Mouse (Mus musculus): ENCODE results near the gene Susd4. TPM values are rescaled to one million over a fixed set of nuclear protein-coding genes. Genes with fewer than 3 reads are reported as not detected.
A peak's percentile ranks its signal among the peaks of the same experiment; 100 is the strongest.

Gene Susd4
- polyA plus RNA-seq, 1 experiment, result not detected

DNA sequence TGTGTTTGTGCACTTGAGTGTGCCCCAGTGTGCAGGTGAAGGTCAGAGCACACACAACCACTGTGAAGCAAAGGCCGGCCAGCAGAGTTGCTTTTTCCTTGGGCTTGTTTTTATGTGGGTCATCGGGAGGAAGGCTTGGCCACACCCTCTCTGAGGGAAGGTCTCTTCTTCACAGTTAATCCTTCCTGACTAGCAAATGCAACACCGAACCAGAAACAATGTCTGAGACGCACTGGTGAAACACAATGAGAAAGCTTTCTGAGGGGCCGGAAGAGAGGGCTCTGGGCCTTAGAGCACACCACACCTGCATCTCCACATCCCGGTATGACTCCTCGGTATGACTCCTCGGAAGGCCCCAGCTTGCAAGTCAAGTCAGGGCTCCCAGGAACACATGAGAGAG, 12.4 kb upstream of the Susd4 start:
- H3K4me3 ChIP-seq (replicated peaks), result no peak overlapping the region
- no peaks in the 10 kb centered on the region for H3K36me3 ChIP-seq (ENCODE audit: control insufficient read depth)
- no peaks in the 10 kb centered on the region; the same call in 1 of the 2 replicates for H3K9me3 ChIP-seq (ENCODE audit: control insufficient read depth, low read length)
- TF ChIP-seq GATA1 (IDR thresholded peaks at IDR 0.05; ENCODE audit: low read length), result no peak
- no peak for TF ChIP-seq TAL1 (IDR thresholded peaks at IDR 0.05; ENCODE audit: low read length)
- H3K4me1 ChIP-seq (ENCODE audit: control insufficient read depth), result no peaks in the 10 kb centered on the region
- H3K27me3 ChIP-seq (ENCODE audit: control insufficient read depth), result no peaks in the 10 kb centered on the region

DNA sequence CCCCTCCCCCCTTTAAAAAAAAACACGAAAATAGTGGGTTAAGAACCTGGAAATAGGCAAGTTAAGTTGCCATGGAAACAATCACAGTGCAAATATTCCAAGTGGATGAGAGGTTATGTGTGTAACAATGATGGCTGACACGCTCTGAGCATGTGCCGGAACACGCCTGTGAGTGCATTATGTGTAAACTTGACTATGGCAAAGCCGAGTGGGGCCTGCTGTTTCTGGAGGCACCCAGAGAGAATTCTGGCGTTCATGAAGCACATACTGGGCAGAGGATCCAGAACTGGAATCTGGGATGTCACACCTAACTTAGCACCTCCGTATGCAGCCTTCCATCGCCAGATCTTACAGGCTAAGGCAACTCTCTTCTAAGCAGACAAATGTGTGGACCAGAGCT, 10.0 kb upstream of the Susd4 start:
- Histone ChIP-seq H3K4me3 (replicated peaks) (no peak overlapping the region), H3K36me3 (ENCODE audit: control insufficient read depth) (no peaks in the 10 kb centered on the region), H3K4me1 (ENCODE audit: control insufficient read depth) (no peaks in the 10 kb centered on the region), H3K27me3 (ENCODE audit: control insufficient read depth) (no peaks in the 10 kb centered on the region), H3K9me3 (ENCODE audit: control insufficient read depth, low read length) (no peaks in the 10 kb centered on the region; the same call in 1 of the 2 replicates)
- no peak for TF ChIP-seq GATA1 (IDR thresholded peaks at IDR 0.05; ENCODE audit: low read length)
- no peak for TF ChIP-seq TAL1 (IDR thresholded peaks at IDR 0.05; ENCODE audit: low read length)

DNA sequence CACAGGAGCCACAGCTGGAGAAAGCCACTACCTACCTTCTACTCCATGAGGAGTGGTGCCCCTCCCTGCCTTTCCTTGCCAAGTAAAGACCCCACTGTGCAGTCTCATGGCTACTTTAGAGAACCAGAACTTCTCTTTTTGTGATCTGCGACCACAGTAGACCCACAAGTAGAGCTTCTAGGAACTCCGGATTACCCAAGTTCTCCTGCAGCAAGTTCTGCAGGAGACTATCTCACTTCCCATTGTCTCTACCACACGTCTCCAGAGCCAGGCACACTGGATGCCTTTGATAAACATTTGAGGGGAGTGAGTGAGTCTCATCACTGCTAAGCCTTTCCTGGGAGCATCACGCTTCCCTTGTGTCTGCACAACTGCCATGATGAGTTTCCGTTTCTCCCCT, 8.8 kb upstream of the Susd4 start:
- no peaks in the 10 kb centered on the region for H3K9me3 ChIP-seq (ENCODE audit: control insufficient read depth, low read length)
- no peak for TF ChIP-seq TAL1 (IDR thresholded peaks at IDR 0.05; ENCODE audit: low read length)
- TF ChIP-seq GATA1 (IDR thresholded peaks at IDR 0.05; ENCODE audit: low read length), result no peak
- H3K27me3 ChIP-seq (ENCODE audit: control insufficient read depth), result no peaks in the 10 kb centered on the region
- H3K4me3 ChIP-seq (replicated peaks), result no peak overlapping the region
- H3K36me3 ChIP-seq (ENCODE audit: control insufficient read depth), result no peaks in the 10 kb centered on the region
- no peaks in the 10 kb centered on the region for H3K4me1 ChIP-seq (ENCODE audit: control insufficient read depth)

DNA sequence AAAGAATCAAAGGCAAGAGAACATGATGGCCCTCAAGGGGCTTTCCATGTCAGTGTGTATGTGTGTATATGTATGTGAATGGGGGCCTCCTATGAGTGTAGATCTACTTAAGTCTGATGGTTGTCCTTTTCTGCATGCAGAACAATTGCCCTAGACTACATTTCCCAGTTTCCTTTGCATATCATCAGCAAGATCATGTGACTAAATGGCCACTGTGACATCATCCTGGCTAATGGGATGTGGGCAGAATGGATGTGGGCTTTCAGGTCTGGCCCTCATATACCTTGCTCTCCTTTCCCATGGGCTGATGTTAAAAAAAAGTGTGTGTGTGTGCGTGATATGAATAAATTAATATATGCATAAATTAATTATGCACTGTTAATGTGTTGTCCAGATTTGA, 4.9 kb upstream of the Susd4 start:
- Histone ChIP-seq H3K4me1 (ENCODE audit: control insufficient read depth) (peaks cover 3% of the 10 kb centered on the region; the same call in 1 of the 2 replicates), H3K27me3 (ENCODE audit: control insufficient read depth) (peaks cover 9% of the 10 kb centered on the region), H3K4me3 (replicated peaks) (no peak overlapping the region), H3K36me3 (ENCODE audit: control insufficient read depth) (no peaks in the 10 kb centered on the region), H3K9me3 (ENCODE audit: control insufficient read depth, low read length) (peaks cover 2% of the 10 kb centered on the region; the same call in 1 of the 2 replicates)
- TF ChIP-seq TAL1 (IDR thresholded peaks at IDR 0.05; ENCODE audit: low read length), result no peak
- TF ChIP-seq GATA1 (IDR thresholded peaks at IDR 0.05; ENCODE audit: low read length), result no peak

DNA sequence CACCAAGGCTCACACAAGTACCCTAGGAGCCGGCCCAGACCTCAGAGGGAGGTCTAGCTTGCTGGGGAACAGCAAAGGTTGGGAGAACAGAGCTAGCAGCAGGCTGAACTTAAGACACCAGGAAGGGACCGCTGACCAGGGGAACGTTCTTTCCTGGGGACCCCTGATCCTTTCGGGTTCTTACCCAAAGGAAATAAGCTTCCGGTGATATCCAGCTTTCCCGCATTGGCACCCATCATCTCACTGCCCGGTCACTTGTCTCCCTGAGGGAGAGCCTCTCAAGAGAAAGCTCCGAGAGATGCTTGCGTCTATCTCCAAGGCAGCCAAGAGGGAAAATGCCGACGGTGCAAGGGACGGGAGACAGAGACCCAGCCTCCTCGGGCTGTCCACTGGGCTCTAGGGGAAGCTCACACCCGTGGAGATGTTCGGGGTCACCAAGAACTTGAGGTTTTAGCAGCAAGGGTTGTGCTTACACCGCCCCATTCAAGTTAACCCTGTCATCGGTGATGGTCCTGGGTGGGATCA, 407 bp upstream of the Susd4 start:
- peaks cover 29% of the 10 kb centered on the region for H3K27me3 ChIP-seq (ENCODE audit: control insufficient read depth)
- H3K9me3 ChIP-seq (ENCODE audit: control insufficient read depth, low read length), result peaks cover 2% of the 10 kb centered on the region; the same call in 1 of the 2 replicates
- peaks cover 3% of the 10 kb centered on the region; the same call in 1 of the 2 replicates for H3K4me1 ChIP-seq (ENCODE audit: control insufficient read depth)
- peak overlapping the region; percentile 40 for H3K4me3 ChIP-seq (replicated peaks)
- no peak for TF ChIP-seq GATA1 (IDR thresholded peaks at IDR 0.05; ENCODE audit: low read length)
- TF ChIP-seq TAL1 (IDR thresholded peaks at IDR 0.05; ENCODE audit: low read length), result no peak
- H3K36me3 ChIP-seq (ENCODE audit: control insufficient read depth), result no peaks in the 10 kb centered on the region

DNA sequence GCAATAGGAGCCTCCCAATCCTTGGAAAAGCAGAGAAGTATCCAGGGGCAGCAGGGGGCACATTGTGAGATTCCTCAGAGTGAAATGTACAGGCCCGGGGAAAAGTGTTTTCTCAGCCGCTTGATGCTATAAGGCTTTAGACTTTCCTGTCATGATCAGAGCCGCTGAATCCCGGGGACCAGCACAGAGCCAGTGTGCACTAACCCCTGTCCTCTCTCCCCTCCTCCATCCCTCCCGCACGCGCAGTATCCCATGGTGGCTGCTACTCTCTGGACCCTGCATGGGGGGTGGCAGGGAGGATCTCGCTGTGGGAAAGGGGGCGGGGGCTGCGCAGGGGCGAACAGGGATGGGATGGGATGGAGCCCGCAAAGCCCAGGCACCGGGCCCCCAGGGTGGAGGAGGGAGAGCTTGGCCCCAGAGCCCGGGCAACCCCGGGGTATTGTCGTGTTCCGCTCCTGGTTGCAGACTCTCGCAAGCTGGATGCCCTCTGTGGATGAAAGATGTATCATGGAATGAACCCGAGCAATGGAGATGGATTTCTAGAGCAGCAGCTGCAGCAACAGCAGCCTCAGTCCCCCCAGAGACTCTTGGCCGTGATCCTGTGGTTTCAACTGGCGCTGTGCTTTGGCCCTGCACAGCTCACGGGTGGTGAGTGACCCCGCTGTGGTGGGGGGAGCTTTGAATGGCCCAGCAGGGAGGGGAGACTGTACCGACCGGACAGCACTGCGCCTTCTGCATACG, 1.1 kb downstream of the Susd4 start:
- peaks cover 2% of the 10 kb centered on the region; the same call in 1 of the 2 replicates for H3K9me3 ChIP-seq (ENCODE audit: control insufficient read depth, low read length)
- no peak overlapping the region for H3K4me3 ChIP-seq (replicated peaks)
- peaks cover 29% of the 10 kb centered on the region for H3K27me3 ChIP-seq (ENCODE audit: control insufficient read depth)
- TF ChIP-seq TAL1 (IDR thresholded peaks at IDR 0.05; ENCODE audit: low read length) (no peak), GATA1 (IDR thresholded peaks at IDR 0.05; ENCODE audit: low read length) (no peak)
- H3K36me3 ChIP-seq (ENCODE audit: control insufficient read depth), result no peaks in the 10 kb centered on the region
- H3K4me1 ChIP-seq (ENCODE audit: control insufficient read depth), result peaks cover 3% of the 10 kb centered on the region; the same call in 1 of the 2 replicates

DNA sequence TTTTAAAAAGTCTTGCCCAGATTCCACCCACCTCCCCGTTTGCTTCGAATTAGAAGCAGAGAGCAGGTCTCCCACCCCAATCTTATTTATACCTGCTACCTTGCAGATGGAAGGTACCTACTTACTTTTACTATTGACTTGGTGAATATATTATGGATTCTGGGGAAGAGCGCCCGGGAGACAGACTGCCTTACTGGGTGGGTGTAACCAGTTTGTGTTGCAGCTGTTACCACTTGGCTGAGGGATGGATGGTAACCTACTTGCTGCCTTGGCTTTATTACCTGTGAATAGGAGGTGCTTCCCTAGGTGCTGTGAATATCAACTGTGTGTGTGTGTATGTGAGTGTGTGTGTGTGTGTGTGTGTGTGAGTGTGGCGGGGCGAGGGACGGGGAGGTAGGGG, 11.9 kb downstream of the Susd4 start:
- TF ChIP-seq GATA1 (IDR thresholded peaks at IDR 0.05; ENCODE audit: low read length) (no peak), TAL1 (IDR thresholded peaks at IDR 0.05; ENCODE audit: low read length) (no peak)
- Histone ChIP-seq H3K4me1 (ENCODE audit: control insufficient read depth) (no peaks in the 10 kb centered on the region), H3K4me3 (replicated peaks) (no peak overlapping the region), H3K27me3 (ENCODE audit: control insufficient read depth) (no peaks in the 10 kb centered on the region), H3K9me3 (ENCODE audit: control insufficient read depth, low read length) (no peaks in the 10 kb centered on the region), H3K36me3 (ENCODE audit: control insufficient read depth) (no peaks in the 10 kb centered on the region)

DNA sequence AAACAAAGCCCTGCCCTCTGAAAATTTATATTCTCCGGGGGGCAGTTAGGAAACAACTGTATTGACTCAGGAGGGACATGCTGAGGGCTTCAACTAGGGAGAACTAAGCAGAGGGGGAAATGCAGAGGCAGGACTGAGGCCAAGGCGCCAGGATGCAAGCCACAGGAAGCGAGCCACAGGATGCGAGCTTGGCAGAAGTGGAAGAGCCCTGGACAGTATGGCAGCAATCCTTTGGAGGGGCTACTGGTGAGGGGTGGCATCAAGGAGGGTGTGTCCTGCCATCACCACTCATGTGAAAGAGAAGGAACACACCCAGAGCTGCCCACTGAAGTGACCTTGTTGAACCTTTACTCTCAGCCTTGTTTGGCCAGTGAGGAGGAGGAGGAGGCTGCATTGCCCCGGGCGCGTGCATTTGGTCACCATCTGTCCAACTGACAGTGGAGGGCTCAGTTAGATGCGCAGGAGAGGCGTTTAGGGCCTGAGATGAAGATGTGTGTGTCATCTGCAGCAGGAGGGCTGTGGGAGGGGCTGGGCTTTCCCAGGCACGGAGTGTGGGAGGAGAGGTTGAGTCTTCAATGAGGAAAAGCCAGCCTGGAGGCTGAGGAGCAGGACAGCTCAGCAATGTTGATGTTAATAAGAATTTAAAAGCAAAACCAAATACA, 13.2 kb downstream of the Susd4 start:
- no peaks in the 10 kb centered on the region for H3K9me3 ChIP-seq (ENCODE audit: control insufficient read depth, low read length)
- TF ChIP-seq TAL1 (IDR thresholded peaks at IDR 0.05; ENCODE audit: low read length) (no peak), GATA1 (IDR thresholded peaks at IDR 0.05; ENCODE audit: low read length) (no peak)

DNA sequence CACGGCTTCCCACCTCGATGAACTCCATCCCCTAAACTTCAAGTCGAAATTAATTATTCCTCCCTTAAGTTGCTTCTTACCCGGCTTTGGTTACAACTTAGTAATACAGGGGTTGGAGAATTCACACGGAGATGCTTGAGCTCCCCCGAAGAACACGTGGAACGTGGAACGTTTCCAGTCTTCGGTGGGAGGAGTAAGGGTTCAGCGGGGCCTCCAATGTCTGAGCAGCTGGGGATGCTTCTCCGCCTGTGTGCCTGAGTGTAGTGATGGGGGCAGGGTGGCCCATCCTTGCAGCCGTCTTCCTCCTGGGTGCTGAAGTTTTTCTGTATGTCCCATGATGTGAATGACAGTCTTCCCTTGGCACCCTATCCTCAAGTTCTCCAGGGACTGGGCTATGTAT, 14.6 kb downstream of the Susd4 start:
- Histone ChIP-seq H3K36me3 (ENCODE audit: control insufficient read depth) (no peaks in the 10 kb centered on the region), H3K4me3 (replicated peaks) (no peak overlapping the region), H3K27me3 (ENCODE audit: control insufficient read depth) (no peaks in the 10 kb centered on the region), H3K9me3 (ENCODE audit: control insufficient read depth, low read length) (no peaks in the 10 kb centered on the region), H3K4me1 (ENCODE audit: control insufficient read depth) (no peaks in the 10 kb centered on the region)
- no peak for TF ChIP-seq GATA1 (IDR thresholded peaks at IDR 0.05; ENCODE audit: low read length)
- no peak for TF ChIP-seq TAL1 (IDR thresholded peaks at IDR 0.05; ENCODE audit: low read length)

More for the DNA sequence above, 13.2 kb downstream of the Susd4 start:
- Histone ChIP-seq H3K36me3 (ENCODE audit: control insufficient read depth) (no peaks in the 10 kb centered on the region), H3K27me3 (ENCODE audit: control insufficient read depth) (no peaks in the 10 kb centered on the region), H3K4me3 (replicated peaks) (no peak overlapping the region), H3K4me1 (ENCODE audit: control insufficient read depth) (no peaks in the 10 kb centered on the region)

Data from erythroblast, embryonic 14.5 days (primary cell).